Mouse (Mus musculus) olfactory bulb, adult 2 months (tissue): ENCODE data around the gene Cradd.

ENCODE experiments used
- CTCF ChIP-seq: fragments of 200-500 bp; IDR thresholded peaks from 2 replicates; pipeline ENCODE4 v1.5.1; 2012; ENCODE audit warnings: low read depth, mild to moderate bottlenecking, low read length, moderate library complexity; ENCODE audit not compliant: insufficient read depth
- POLR2A ChIP-seq: fragments of 200-500 bp; IDR thresholded peaks from 2 replicates; pipeline ENCODE4 v1.6.1; 2012; ENCODE audit warnings: mild to moderate bottlenecking, low read depth, low read length, moderate library complexity; ENCODE audit not compliant: insufficient read depth

DNA sequence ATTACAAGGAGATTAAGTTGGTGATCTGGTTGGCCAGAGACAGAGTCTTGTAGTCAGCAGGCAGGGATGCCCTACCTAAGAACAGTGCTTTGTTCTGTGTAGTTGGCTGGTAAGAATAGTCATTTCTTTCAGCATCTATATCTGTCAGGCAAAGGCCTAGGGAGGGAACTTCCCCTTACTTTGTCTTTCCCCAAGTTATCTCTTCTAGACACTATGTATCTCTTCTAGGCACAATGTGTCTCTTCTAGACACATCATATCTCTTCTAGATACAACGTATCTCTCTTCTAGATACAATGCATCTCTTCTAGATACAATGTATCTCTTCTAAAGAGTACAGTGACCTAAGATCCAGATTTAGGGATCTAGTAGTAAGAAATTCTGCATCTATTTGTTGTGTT lies 169.3 kb downstream of the Cradd start:
- TF ChIP-seq CTCF (no peak), POLR2A (no peak)
